Mouse (Mus musculus) small intestine, adult 2 months (tissue): ENCODE measurements around the gene Gramd1b.

Experiments
- CTCF ChIP-seq: fragments of 200-500 bp; IDR thresholded peaks from 2 replicates; pipeline ENCODE4 v1.5.1; 2012; ENCODE audit warnings: low read depth, mild to moderate bottlenecking, control low read depth, inconsistent platforms, low read length, moderate library complexity, mixed read lengths; ENCODE audit not compliant: insufficient replicate concordance, insufficient read length; ENCODE audit errors: extremely low read depth
- POLR2A ChIP-seq: fragments of 200-500 bp; IDR thresholded peaks from 2 replicates; pipeline ENCODE4 v1.6.1; 2012; ENCODE audit warnings: low read depth, mild to moderate bottlenecking, control low read depth, inconsistent platforms, low read length, moderate library complexity

GRCm38 (mm10) chr9:40481271-40481670, 49.9 kb downstream of the Gramd1b start:
- TF ChIP-seq CTCF (no peak), POLR2A (no peak)
